Comparison of ENCODE assay signal across 19 mouse cellular contexts in genomic region chr1:35765692-35766091, GRCm38 (mm10).
DNase-seq lines count a peak whose midpoint lies in the region; ATAC-seq and TF ChIP-seq lines count a peak whose summit lies in the region.
"Had no signal": no experiment of that assay in that cellular context is flagged by ENCODE, and none has a peak within 500 bp of the region (broad histone marks: within the 10 kb centered on the region; RNA-seq: fewer than 3 reads in every experiment).

No protein-coding gene starts in this region.

- no peak overlapping the region for H3K27ac ChIP-seq in lung, postnatal 0 days (ENCODE audit: low read length)
- no peak overlapping the region for H3K27ac ChIP-seq in MEL (ENCODE audit: control insufficient read depth, low read depth, low read length)
- no peak overlapping the region for H3K27ac ChIP-seq in heart, embryonic 10.5 days
- H3K27ac ChIP-seq: embryonic facial prominence, embryonic 12.5 days; liver, embryonic 14.5 days; midbrain, embryonic 15.5 days; neural tube, embryonic 13.5 days had no signal

- no peaks in the 10 kb centered on the region for H3K79me3 ChIP-seq in C2C12 (ENCODE audit: low read depth)

- no peak overlapping the region for H3ac ChIP-seq in C2C12 (ENCODE audit: control insufficient read depth, insufficient read length, low read depth)

- no peak for TF ChIP-seq POLR2A in MEL (IDR thresholded peaks at IDR 0.05; ENCODE audit: control insufficient read depth in 1 of 2, insufficient read depth in 1 of 2, low read depth in 1 of 2, low read length in 2 of 2, poor library complexity in 1 of 2)

- no peaks in the 10 kb centered on the region for H3K27me3 ChIP-seq in lung, postnatal 0 days (replicated peaks; ENCODE audit: insufficient read depth, low read length)
- H3K27me3 ChIP-seq in C2C12 (ENCODE audit: control insufficient read depth, insufficient read depth, insufficient read length) = no peaks in the 10 kb centered on the region
- H3K27me3 ChIP-seq in MEL (ENCODE audit: control insufficient read depth in 1 of 2, insufficient read depth in 2 of 2, low read length in 2 of 2) = no peaks in the 10 kb centered on the region
- no peaks in the 10 kb centered on the region for H3K27me3 ChIP-seq in heart, embryonic 10.5 days (ENCODE audit: insufficient read depth, poor library complexity, severe bottlenecking)
- H3K27me3 ChIP-seq: embryonic facial prominence, embryonic 12.5 days; midbrain, embryonic 15.5 days; neural tube, embryonic 13.5 days had no signal

- TF ChIP-seq RAD21 in MEL (IDR thresholded peaks at IDR 0.05; ENCODE audit: low read depth, low read length) = peak; percentile 18; the same call in 1 of the 2 replicates

- H3K36me3 ChIP-seq in lung, postnatal 0 days (ENCODE audit: insufficient read depth, low read length) = no peaks in the 10 kb centered on the region
- H3K36me3 ChIP-seq in C2C12 (ENCODE audit: control insufficient read depth, insufficient read depth) (no peaks in the 10 kb centered on the region), MEL (ENCODE audit: control insufficient read depth in 1 of 2, insufficient read depth in 2 of 2, low read length in 2 of 2) (no peaks in the 10 kb centered on the region)
- no peaks in the 10 kb centered on the region for H3K36me3 ChIP-seq in heart, embryonic 10.5 days
- H3K36me3 ChIP-seq: embryonic facial prominence, embryonic 12.5 days; midbrain, embryonic 15.5 days; neural tube, embryonic 13.5 days had no signal

- H3K9ac ChIP-seq in lung, postnatal 0 days (replicated peaks; ENCODE audit: low read depth) = no peak overlapping the region
- no peak overlapping the region for H3K9ac ChIP-seq in MEL (ENCODE audit: control insufficient read depth, low read depth, low read length, poor library complexity, severe bottlenecking)
- H3K9ac ChIP-seq: embryonic facial prominence, embryonic 12.5 days; liver, embryonic 14.5 days; midbrain, embryonic 15.5 days; neural tube, embryonic 13.5 days had no signal

- H3K9me3 ChIP-seq in lung, postnatal 0 days (ENCODE audit: low read length) = no peaks in the 10 kb centered on the region
- no peaks in the 10 kb centered on the region for H3K9me3 ChIP-seq in MEL (replicated peaks; ENCODE audit: insufficient read depth, low read length)
- H3K9me3 ChIP-seq in heart, embryonic 10.5 days = no peaks in the 10 kb centered on the region
- H3K9me3 ChIP-seq: embryonic facial prominence, embryonic 12.5 days; midbrain, embryonic 15.5 days; neural tube, embryonic 13.5 days had no signal

- H3K79me2 ChIP-seq in C2C12 (ENCODE audit: control insufficient read depth, insufficient read depth) (no peaks in the 10 kb centered on the region), MEL (ENCODE audit: control insufficient read depth, insufficient read depth, low read length, poor library complexity) (no peaks in the 10 kb centered on the region)

- WGBS in lung, postnatal 0 days = 80% methylated on average over 4 of the region's 4 CpGs
- 80% methylated on average over 4 of the region's 4 CpGs for WGBS in heart, embryonic 10.5 days

- H3K4me3 ChIP-seq in lung, postnatal 0 days (ENCODE audit: low read depth, low read length) = no peak overlapping the region
- H3K4me3 ChIP-seq in C2C12 (ENCODE audit: insufficient read depth, poor library complexity, severe bottlenecking) (no peak overlapping the region), MEL (ENCODE audit: control insufficient read depth in 1 of 2, insufficient read depth in 1 of 2, low read depth in 2 of 2, low read length in 2 of 2) (no peak overlapping the region)
- H3K4me3 ChIP-seq in heart, embryonic 10.5 days = no peak overlapping the region
- H3K4me3 ChIP-seq: embryonic facial prominence, embryonic 12.5 days; midbrain, embryonic 15.5 days; neural tube, embryonic 13.5 days had no signal

- TF ChIP-seq CTCF in lung, postnatal 0 days (IDR thresholded peaks at IDR 0.05) = peak; percentile 24
- TF ChIP-seq CTCF in C2C12 (IDR thresholded peaks at IDR 0.05; ENCODE audit: control insufficient read depth, insufficient read depth, insufficient read length) (peak; percentile 3), MEL (IDR thresholded peaks at IDR 0.05 in 2 of 3, conservative IDR thresholded peaks at IDR 0.05 in 1 of 3; ENCODE audit: control insufficient read depth in 1 of 3, insufficient read depth in 1 of 3, low read depth in 2 of 3, low read length in 3 of 3, poor library complexity in 1 of 3, severe bottlenecking in 1 of 3) (peak in 2 of 3 experiments; percentile 21 to 48; a peak in 2 of 6 replicates)

- TF ChIP-seq EP300 in lung, postnatal 0 days (IDR thresholded peaks at IDR 0.05) = no peak
- no peak for TF ChIP-seq EP300 in MEL (IDR thresholded peaks at IDR 0.05; ENCODE audit: low read depth in 1 of 2, low read length in 2 of 2)

- DNase-seq in lung, postnatal 0 days (ENCODE audit: low spot score) = peak; percentile 10
- no peak for DNase-seq in lung, postnatal 10 days
- DNase-seq in MEL (ENCODE audit: low read depth, low spot score) (peak; percentile 58), adipocyte (ENCODE audit: low spot score) (no peak)
- DNase-seq in heart, embryonic 10.5 days (ENCODE audit: low spot score) = no peak
- no peak for DNase-seq in cerebellum, adult 8-10 months
- DNase-seq: cerebellum, postnatal 14 days; gastrocnemius, postnatal 25 days; kidney, postnatal 25 days; lung, postnatal 4 days had no signal

- ATAC-seq in lung, postnatal 0 days = no peak
- 0 out of 2 replicates have a peak, but pooled peaks have one; percentile 12 for ATAC-seq in megakaryocyte, adult 5-6 weeks (ENCODE audit: poor library complexity, severe bottlenecking)
- ATAC-seq: activated CD4-positive, CD25-positive, alpha-beta regulatory T cell, adult 4 months; intestine, embryonic 16.5 days; midbrain, embryonic 15.5 days had no signal

- no peak overlapping the region for H3K4me2 ChIP-seq in lung, postnatal 0 days (replicated peaks; ENCODE audit: low read depth, low read length)
- H3K4me2 ChIP-seq: embryonic facial prominence, embryonic 12.5 days; heart, embryonic 11.5 days; midbrain, embryonic 15.5 days; neural tube, embryonic 13.5 days had no signal

- H3K4me1 ChIP-seq in lung, postnatal 0 days (ENCODE audit: insufficient read depth, low read depth, low read length) = no peaks in the 10 kb centered on the region
- no peaks in the 10 kb centered on the region for H3K4me1 ChIP-seq in MEL (ENCODE audit: control insufficient read depth in 1 of 2, insufficient read depth in 2 of 2, low read length in 2 of 2)
- no peaks in the 10 kb centered on the region; the same call in 1 of the 2 replicates for H3K4me1 ChIP-seq in heart, embryonic 10.5 days
- H3K4me1 ChIP-seq: embryonic facial prominence, embryonic 12.5 days; midbrain, embryonic 15.5 days; neural tube, embryonic 13.5 days had no signal

TF ChIP-seq in C2C12, 6 proteins besides CTCF, POLR2A, EP300 and RAD21:
- TF ChIP-seq MYOG (IDR thresholded peaks at IDR 0.05; ENCODE audit: control insufficient read depth, extremely low read depth, insufficient read length) = no peak
- no peak for TF ChIP-seq FOSL1 (IDR thresholded peaks at IDR 0.05; ENCODE audit: insufficient read depth, low read length, poor library complexity, severe bottlenecking)
- no peak for TF ChIP-seq MYOD1 (IDR thresholded peaks at IDR 0.05; ENCODE audit: control insufficient read depth, insufficient read length, low read depth)
- TF ChIP-seq MAX (IDR thresholded peaks at IDR 0.05) = no peak
- no peak for TF ChIP-seq USF1 (IDR thresholded peaks at IDR 0.05; ENCODE audit: low read depth)
- TF ChIP-seq CEBPB (IDR thresholded peaks at IDR 0.05; ENCODE audit: low read depth) = no peak

TF ChIP-seq in MEL, 35 proteins besides CTCF, POLR2A, EP300 and RAD21:
- TF ChIP-seq SMC3 (IDR thresholded peaks at IDR 0.05; ENCODE audit: low read depth, low read length) (peak; percentile 54), HCFC1 (IDR thresholded peaks at IDR 0.05; ENCODE audit: low read depth, low read length) (no peak), MXI1 (IDR thresholded peaks at IDR 0.05; ENCODE audit: low read depth, low read length) (no peak), UBTF (IDR thresholded peaks at IDR 0.05; ENCODE audit: borderline replicate concordance, insufficient read depth, low read depth, low read length) (no peak), SIN3A (IDR thresholded peaks at IDR 0.05; ENCODE audit: low read length) (no peak), TCF12 (IDR thresholded peaks at IDR 0.05; ENCODE audit: low read depth, low read length) (no peak), MAZ (IDR thresholded peaks at IDR 0.05; ENCODE audit: low read depth, low read length) (no peak)

Comparison
In these comparisons a context has a peak if more than half of its experiments do, and no peak if none do; other contexts are left out.
1. DNase-seq: peak in lung, postnatal 0 days (single experiment) and MEL (single experiment); none in lung, postnatal 10 days (single experiment), heart, embryonic 10.5 days (single experiment), cerebellum, adult 8-10 months (single experiment) and adipocyte (single experiment).
2. Peak in every context shown above with its lines, with median percentiles within 50 percentile points of each other: CTCF ChIP-seq.